Mouse (Mus musculus): ENCODE data around the gene Zfhx3. TPM values are rescaled to one million over a fixed set of nuclear protein-coding genes. Genes with fewer than 3 reads are reported as not detected.

Gene Zfhx3
- total RNA-seq, 2 experiments from 2014 or later = 4.3 to 4.6 TPM

GRCm38 (mm10) chr8:108373046-108373445 lies 430.6 kb downstream of the Zfhx3 start:
- no peak overlapping the region for H3K27ac ChIP-seq
- no peak for TF ChIP-seq CTCF (conservative IDR thresholded peaks at IDR 0.05)

GRCm38 (mm10) chr8:108378036-108378435 lies 435.6 kb downstream of the Zfhx3 start:
- no peak overlapping the region for H3K4me3 ChIP-seq
- TF ChIP-seq CTCF (conservative IDR thresholded peaks at IDR 0.05) = no peak
- DNase-seq (ENCODE audit: low spot score in 2 of 2) = no peak
- H3K27ac ChIP-seq = no peak overlapping the region

More at GRCm38 (mm10) chr8:108373046-108373445, 430.6 kb downstream of the Zfhx3 start:
- no peak for DNase-seq (ENCODE audit: low spot score in 2 of 2)
- peak overlapping the region; percentile 8 for H3K4me3 ChIP-seq

GRCm38 (mm10) chr8:108383121-108383520 lies 440.7 kb downstream of the Zfhx3 start:
- no peak for TF ChIP-seq CTCF (conservative IDR thresholded peaks at IDR 0.05)
- Histone ChIP-seq H3K4me3 (no peak overlapping the region), H3K27ac (no peak overlapping the region)
- DNase-seq (ENCODE audit: low spot score in 2 of 2) = no peak

GRCm38 (mm10) chr8:108387160-108387912 lies 444.9 kb downstream of the Zfhx3 start:
- no peak overlapping the region for H3K27ac ChIP-seq
- H3K4me3 ChIP-seq = peak overlapping the region; percentile 23
- no peak for DNase-seq (ENCODE audit: low spot score in 2 of 2)
- no peak for TF ChIP-seq CTCF (conservative IDR thresholded peaks at IDR 0.05)

- H3K4me3 ChIP-seq = no peak overlapping the region
- no peak for TF ChIP-seq CTCF (conservative IDR thresholded peaks at IDR 0.05)
- no peak for DNase-seq (ENCODE audit: low spot score in 2 of 2)
- H3K27ac ChIP-seq = no peak overlapping the region
These were observed 445.4 kb downstream of the Zfhx3 start for GRCm38 (mm10) chr8:108387913-108388274.

- Histone ChIP-seq H3K4me3 (no peak overlapping the region), H3K27ac (no peak overlapping the region)
- DNase-seq (ENCODE audit: low spot score in 2 of 2) = no peak
- TF ChIP-seq CTCF (conservative IDR thresholded peaks at IDR 0.05) = no peak
These were observed 450.5 kb downstream of the Zfhx3 start for GRCm38 (mm10) chr8:108392909-108393308.

GRCm38 (mm10) chr8:108402149-108402548 lies 459.7 kb downstream of the Zfhx3 start:
- H3K4me3 ChIP-seq = no peak overlapping the region
- TF ChIP-seq CTCF (conservative IDR thresholded peaks at IDR 0.05) = no peak
- no peak overlapping the region for H3K27ac ChIP-seq
- DNase-seq (ENCODE audit: low spot score in 2 of 2) = no peak

- Histone ChIP-seq H3K27ac (peak overlapping the region; percentile 67), H3K4me3 (peak overlapping the region; percentile 42)
- TF ChIP-seq CTCF (conservative IDR thresholded peaks at IDR 0.05) = peak; percentile 33; the same call in 1 of the 2 replicates
- peak in 1 of 2 experiments; percentile 35 for DNase-seq (ENCODE audit: low spot score in 2 of 2)
These were observed 464.5 kb downstream of the Zfhx3 start for GRCm38 (mm10) chr8:108406716-108407494.

GRCm38 (mm10) chr8:108419162-108419844 lies 476.9 kb downstream of the Zfhx3 start:
- DNase-seq (ENCODE audit: low spot score in 2 of 2) = peak; percentile 33 to 49
- TF ChIP-seq CTCF (conservative IDR thresholded peaks at IDR 0.05) = no peak
- Histone ChIP-seq H3K27ac (peak overlapping the region; percentile 69), H3K4me3 (no peak overlapping the region)

- no peak overlapping the region for H3K27ac ChIP-seq
- TF ChIP-seq CTCF (conservative IDR thresholded peaks at IDR 0.05) = no peak
- DNase-seq (ENCODE audit: low spot score in 2 of 2) = no peak
These were observed 480.1 kb downstream of the Zfhx3 start for GRCm38 (mm10) chr8:108422521-108422920.

GRCm38 (mm10) chr8:108424337-108424736 lies 481.9 kb downstream of the Zfhx3 start:
- no peak for TF ChIP-seq CTCF (conservative IDR thresholded peaks at IDR 0.05)
- no peak for DNase-seq (ENCODE audit: low spot score in 2 of 2)
- no peak overlapping the region for H3K27ac ChIP-seq
- no peak overlapping the region for H3K4me3 ChIP-seq

More at GRCm38 (mm10) chr8:108422521-108422920, 480.1 kb downstream of the Zfhx3 start:
- no peak overlapping the region for H3K4me3 ChIP-seq

GRCm38 (mm10) chr8:108433321-108433720 lies 490.9 kb downstream of the Zfhx3 start:
- TF ChIP-seq CTCF (conservative IDR thresholded peaks at IDR 0.05) = no peak
- no peak for DNase-seq (ENCODE audit: low spot score in 2 of 2)
- Histone ChIP-seq H3K27ac (no peak overlapping the region), H3K4me3 (no peak overlapping the region)

- Histone ChIP-seq H3K4me3 (no peak overlapping the region), H3K27ac (no peak overlapping the region)
- DNase-seq (ENCODE audit: low spot score in 2 of 2) = no peak
- no peak for TF ChIP-seq CTCF (conservative IDR thresholded peaks at IDR 0.05)
These were observed 492.1 kb downstream of the Zfhx3 start for GRCm38 (mm10) chr8:108434510-108434909.

Measured in layer of hippocampus, adult 2 months (tissue).